Mouse (Mus musculus) telencephalon, adult 2 months (tissue): ENCODE results near the gene Fbxl8.

ENCODE experiments used
- DNase-seq: peaks from one replicate; pipeline ENCODE4 v3.0.0-alpha.2; 2011; ENCODE audit warnings: low read depth, low spot score

Gene Fbxl8

DNA sequence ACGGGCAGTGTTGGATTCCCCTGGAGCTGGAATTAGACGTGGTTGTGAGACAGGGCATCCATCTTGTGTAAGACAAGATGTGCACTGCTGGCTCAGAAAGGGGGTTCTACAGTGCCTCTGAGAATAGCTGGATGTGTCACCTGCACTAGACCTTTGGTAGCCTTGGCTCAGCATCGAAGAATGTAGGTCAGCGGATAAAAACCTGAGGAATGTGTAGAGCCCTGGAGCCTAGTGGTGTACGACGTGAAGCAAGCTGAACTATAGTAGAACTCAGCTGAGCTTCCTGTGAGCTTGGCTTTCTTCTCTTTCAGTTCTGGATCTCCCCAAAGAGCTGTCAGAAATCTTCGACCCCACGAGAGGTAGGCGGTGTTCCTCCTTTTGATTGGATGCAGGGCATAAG, 39.4 kb downstream of the Fbxl8 start:
- DNase-seq, result no peak

GRCm38 (mm10) chr8:105304325-105305210, 40.1 kb downstream of the Fbxl8 start:
- no peak for DNase-seq

DNA sequence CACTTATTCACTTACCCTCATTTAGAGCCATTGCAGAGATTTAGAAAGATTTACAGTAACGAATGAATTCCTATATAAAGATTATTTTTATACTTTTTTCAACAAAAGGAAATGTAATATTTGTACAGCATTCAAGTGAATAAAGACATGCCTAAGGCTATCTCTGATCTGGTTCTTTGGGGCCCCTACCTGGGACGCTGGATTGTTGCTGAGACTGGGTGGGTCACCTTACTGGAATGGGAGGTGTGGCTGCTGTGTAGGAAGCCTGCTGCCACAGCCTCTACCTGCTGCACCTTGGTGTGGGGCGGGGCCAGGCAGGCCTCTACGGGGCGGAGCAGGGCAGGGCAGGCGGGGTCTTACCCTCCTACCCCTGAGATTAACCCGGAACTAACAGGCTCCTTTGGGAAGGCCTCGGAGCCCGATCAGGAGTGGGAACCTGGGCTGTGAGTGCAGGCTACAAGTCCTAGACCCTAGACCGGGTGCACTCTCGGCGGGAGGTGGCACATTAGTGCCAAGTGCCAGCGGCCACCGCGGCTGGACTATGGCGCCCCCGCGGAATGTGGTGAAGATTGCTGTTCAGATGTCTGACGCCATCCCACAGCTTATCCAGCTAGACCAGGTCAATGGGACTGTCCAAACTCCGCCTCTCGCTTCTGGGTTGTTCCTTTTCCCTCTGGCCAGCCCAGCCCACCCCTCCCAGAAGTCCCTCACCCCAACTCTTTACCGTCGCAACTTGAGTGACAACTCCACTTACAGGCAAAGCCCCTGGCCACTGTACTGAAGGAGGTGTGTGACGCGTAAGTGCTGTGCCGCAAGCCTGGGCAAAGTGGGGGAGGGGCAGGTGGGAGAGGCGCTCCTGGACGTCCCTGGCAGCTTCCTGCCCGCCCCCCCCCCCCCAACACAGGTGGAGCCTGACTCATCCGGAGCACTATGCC, 41.0 kb downstream of the Fbxl8 start, which contains the start of gene Elmo3:
Elmo3 (plus strand) TSS at position 391 of the 935 bp plus-strand sequence.
- DNase-seq, result no peak

- DNase-seq, result no peak
Measured at GRCm38 (mm10) chr8:105306146-105306691, 41.8 kb downstream of the Fbxl8 start.

DNA sequence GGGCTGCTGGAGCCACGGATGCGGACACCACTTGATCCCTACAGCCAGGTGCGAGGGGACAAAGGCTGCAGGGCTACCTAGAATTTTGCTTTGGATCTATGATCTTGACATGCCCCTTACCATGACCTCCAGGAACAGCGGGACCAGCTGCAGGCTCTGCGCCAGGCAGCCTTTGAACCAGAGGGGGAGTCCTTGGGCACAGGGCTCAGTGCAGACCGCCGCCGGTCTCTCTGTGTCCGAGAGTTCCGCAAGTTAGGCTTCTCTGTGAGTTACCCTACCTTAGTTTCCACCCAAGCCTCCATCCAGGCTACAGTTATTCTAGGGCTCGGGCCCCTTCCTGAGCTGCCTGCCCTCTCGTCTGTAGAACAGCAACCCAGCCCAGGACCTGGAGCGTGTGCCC, 43.2 kb downstream of the Fbxl8 start:
- no peak for DNase-seq

DNA sequence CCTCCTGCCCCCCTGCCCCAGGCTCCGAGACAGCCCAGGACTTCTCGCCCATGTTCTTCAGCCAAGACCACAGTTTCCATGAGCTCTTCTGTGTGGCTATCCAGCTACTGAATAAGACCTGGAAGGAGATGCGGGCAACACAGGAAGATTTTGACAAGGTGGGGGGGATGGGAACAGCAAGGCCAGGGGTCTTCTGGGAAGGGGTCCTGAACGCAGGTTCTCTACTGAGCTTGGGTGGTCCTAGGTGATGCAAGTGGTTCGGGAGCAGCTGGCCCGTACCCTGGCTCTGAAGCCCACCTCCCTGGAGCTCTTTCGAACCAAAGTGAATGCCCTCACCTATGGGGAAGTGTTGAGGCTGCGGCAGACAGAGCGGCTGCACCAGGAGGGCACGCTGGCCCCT, 44.0 kb downstream of the Fbxl8 start:
- no peak for DNase-seq

DNA sequence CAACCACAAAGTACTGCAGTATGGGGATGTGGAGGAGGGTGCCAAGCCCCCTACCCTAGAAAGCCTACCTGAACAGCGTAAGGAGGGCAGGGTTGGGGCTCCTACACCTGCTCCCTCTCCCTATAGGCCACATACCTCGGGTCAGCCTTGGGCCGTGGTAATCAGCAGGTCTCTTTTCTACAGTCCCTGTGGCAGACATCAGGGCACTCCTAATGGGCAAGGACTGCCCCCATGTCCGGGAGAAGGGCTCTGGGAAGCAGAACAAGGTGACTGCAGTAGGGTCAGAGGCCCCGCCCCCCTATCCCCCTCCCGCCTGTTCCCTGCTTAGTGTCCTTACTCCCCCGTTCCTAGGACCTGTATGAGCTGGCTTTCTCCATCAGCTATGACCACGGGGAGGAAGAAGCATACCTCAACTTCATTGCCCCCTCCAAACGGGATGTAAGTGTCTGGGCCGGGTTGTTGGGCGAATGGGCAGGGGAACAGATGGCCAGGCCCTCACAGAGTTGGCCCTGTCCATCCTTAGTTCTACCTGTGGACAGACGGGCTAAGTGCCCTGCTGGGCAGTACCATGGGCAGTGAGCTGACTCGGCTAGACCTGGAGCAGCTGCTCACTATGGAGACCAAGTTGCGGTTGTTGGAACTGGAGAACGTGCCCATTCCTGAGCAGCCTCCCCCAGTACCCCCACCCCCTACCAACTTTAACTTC, 44.8 kb downstream of the Fbxl8 start:
- DNase-seq, result no peak

DNA sequence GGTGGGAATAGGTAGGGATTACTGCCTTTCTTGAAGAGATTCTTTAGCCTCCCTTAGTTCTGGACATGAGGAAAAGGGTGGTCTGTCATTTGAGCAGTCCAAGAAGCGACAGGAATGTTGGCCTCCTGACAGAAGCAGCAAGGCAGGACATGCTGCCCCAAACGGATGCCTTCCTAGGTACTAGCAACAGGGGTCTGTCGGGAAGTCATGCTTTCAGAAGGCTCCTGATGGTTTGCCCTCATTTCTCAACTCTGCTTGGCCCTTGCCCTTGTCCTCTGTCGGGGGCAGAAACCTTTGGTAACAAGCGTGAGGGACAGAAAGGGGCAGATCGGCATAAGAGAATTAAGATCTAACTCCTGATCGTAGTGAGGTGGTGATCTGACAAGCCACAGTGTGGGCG, 45.7 kb downstream of the Fbxl8 start:
- no peak for DNase-seq

GRCm38 (mm10) chr8:105311718-105312117, 47.3 kb downstream of the Fbxl8 start:
- no peak for DNase-seq

DNA sequence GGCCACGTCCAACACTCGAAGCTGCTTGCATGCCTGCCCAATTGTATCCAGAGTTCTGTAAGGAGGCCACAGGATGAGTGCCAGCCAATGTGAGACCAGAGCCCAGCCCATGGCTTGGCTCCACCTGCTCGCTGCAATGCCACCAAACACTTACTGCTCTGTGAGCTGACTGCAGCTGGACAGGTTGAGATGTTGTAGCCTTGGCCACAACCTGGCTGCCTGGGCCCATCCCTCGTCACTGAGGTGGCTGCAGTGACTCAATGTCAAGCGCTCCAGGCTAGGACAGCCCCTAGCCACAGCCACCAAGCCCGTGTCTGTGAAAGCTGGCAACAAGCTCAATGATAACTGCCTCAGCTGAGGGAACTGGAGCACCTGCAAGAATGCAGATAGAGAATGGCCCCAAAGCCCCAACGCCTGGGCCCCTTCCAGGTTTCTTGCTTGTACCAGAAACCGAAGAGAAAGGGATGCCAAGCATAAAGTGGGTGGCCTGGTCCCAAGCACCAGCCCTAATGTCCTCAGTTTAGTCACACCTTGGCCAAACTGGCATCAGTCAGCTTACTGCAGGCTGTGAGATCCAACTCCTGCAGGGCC, 48.5 kb downstream of the Fbxl8 start:
- DNase-seq, result no peak

- DNase-seq, result no peak
Measured at GRCm38 (mm10) chr8:105313622-105314402, 49.4 kb downstream of the Fbxl8 start.

DNA sequence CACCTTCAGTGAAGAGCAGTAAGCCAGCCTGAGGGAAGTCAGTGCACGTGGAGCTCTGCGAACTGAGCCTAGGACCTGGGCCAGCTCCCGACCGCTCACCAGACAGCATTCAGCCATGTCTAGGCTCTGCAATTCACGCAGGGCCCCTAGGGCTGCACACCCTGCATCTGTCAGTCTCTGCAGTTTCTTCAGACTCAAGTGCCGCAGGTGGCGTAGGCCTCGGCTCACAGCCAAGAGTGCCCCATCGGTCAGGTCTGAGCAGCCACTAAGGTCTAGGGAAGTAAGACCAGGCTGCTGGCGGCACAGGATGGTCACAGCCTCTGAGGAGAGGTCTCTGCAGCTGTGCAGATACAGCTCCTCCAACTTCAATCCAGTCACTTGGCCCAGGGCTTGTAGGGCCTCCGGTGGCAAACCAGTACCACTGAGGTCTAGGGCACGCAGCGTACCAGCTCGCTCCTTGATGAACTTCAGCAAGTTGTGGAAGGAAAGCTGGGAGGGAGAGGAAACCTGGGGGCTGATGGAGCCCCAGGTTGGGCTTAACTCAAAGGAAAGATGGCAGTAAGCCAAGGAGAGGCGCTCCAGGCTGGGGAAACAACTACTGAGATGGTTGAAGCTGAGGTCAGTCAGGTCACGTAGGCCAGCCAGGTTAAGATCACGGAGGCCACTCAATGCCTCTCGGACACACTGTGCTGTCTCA, 50.8 kb downstream of the Fbxl8 start:
- no peak for DNase-seq

DNA sequence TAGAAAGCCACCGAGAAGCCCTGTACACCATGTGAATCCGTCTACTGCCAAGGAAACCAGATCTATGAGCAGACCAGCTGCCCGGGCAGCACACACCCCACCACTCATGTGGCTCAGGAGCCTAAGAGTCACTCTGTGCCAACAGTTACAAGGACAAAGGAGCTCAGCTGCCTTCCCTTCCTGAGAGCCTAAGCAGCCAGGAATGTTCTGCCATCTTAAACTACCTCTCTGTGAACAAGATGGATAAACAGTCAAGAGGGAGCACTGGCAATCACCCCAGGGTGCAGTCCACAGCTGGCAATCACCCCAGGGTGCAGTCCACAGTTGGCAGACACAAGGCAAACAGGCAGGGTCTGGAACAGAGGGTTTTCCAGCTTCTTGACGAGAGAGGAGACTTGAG, 53.5 kb downstream of the Fbxl8 start:
- no peak for DNase-seq

DNA sequence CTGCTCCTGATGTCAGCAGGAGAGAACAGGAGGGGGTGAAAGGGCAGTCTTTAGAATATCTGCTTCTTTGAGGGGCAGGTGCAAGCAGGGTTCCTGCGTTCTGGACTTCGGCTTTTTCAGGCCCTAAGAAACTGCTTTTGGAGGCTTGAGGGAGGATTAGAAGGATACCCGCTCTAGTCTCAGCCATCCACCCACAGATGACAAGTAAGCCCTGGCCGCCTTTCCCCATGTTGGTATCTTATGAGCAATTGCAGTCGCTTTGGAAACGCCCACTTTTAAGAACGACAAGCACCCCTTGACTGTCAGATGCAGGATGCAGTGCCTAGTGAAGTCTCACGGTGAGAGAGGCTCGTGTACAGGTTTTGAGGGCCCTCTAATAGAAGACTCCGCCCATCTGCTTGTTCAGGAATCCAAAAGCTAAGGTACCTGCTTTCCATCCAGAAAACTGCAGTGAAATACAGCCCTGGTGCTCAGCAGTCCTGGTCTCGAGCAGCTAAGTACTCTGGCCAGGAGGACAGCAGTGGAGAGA, 54.3 kb downstream of the Fbxl8 start:
- DNase-seq, result no peak
